Mouse (Mus musculus) 416B (cell line): ENCODE data around the gene Erg.

Experiments
- DNase-seq: peaks from one replicate; pipeline ENCODE4 v3.0.0; 2011; ENCODE audit warnings: low read depth

Gene Erg

DNA sequence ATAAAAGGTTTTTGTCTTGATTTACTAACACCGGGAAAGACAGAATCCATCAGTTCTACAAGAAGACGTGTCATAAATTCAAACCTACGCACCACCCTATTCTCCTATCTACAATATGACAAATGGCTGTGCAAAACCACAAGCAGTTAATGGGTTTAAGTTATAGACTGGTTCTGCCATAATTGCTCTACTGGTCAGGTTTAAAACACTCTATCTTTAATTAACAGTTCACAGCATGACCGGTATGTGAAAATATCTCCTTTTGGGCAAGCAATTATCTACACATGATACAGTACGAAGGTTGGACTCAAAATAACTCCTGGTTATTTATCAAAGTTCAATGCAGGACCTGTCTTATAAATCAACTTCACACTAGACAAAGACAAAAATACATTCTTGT lies 107.8 kb downstream of the Erg start:
- no peak for DNase-seq

DNA sequence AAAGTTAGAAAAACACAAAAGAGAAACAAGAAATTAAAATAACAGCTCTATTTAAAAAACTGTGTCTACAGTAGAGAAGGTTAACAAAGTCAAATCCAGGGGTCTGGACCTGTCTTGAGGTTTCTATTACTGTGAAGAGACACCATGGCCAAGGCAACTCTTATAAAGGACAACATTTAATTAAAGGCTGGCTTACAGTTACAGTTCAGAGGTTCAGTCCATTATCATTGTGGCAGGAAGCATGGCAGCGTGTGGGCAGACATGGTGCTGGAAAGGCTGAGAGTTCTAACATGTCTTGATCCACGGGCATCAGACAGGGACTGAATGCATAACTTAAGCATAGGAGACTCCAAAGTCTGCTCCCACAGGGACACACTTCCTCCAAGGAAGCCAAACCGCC lies 111.4 kb downstream of the Erg start:
- no peak for DNase-seq

DNA sequence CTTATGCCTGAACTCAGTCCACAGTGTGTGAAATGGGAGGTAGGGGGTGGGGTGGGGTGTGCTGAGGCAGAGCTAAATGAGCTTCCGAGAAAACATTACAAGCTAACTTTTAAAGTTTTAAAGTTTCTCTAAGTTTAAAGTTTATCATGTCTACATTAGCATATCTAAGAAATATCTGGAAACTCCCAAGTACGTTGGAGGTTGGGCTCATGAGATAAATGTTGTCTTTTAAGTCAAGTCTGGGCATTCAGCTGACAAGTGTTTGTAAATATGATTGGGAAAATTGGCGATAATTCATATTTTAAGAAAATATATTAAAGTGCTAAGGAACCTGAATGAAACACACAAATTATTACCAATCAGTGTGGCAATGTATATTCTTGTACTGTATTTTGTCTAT lies 112.4 kb downstream of the Erg start:
- DNase-seq = no peak

DNA sequence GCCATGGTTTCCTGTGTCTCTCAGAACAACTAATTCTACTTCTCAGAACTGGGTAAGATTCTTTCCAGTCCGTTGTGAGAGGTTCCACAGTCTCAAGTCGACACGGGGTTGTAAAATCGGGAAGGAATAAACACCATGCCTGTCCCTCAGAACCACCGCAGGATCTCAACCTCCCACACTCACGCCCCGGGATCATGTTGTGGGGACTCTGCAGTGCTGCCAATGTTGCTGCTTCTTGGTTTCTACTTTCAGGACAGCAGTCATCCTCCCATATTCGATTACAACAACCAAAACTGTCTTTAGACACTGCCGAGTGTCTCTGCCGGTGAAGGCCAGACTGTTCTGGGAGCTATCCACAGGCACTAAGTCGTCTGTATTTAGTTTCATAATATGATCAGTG lies 113.6 kb downstream of the Erg start:
- DNase-seq = no peak

DNA sequence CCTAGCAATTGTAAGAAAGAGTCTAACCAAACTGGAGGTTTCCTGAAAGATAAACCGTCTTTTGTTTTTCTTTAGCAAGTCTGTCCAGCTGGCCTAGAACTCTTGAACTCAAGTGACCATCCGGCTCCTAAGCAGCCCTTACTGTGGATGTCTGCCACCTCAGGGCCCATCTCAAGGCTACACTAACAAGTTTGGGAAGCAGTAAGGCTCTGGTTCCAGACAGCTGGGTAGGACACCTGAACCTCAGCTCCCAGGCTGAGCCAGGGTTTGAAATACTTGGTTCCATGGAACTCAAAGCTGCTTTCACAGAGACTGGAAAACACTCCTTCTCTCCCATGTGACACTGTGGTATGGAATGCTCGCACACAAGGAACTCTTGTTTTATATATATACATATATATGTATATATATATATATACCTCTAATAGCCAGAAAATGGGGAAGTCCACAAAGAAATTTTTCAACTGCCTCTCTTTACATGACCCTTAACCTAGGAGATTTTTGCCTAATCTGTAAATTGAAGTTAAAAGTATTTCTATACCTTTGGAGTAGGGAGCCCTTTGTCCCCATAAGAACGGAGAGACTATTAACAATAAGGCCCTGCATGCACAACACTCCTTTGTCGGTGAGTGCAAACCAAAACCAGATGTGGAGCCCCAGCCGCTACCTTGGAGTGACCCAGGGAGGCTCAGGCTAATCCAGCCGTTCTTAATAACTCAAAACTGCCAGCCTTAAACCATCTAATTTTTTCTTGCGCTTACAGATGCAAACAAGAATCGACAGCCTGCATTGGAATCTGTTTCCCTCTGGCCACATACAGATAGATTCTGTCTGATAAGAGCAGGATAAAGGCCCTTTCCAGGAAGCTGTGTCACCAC lies 116.9 kb downstream of the Erg start:
- no peak for DNase-seq

DNA sequence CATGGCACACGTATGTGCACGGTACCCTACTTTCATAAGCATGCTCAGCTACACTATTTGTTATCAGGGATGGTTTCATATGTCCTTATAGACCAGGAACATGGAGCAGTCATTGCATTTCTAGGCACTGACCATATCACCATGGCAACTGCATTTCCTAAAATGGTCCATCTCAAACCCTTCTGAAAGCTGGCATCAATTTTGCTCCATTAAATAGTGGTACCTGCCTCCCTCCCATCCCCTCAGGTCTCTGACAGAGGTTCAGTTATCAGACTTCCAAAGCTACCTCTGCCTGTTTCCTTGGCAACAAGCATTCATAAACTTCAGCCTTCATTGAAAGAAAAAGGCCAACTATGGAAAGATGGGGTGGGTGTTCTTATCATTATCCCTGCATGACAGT lies 118.5 kb downstream of the Erg start:
- no peak for DNase-seq

DNA sequence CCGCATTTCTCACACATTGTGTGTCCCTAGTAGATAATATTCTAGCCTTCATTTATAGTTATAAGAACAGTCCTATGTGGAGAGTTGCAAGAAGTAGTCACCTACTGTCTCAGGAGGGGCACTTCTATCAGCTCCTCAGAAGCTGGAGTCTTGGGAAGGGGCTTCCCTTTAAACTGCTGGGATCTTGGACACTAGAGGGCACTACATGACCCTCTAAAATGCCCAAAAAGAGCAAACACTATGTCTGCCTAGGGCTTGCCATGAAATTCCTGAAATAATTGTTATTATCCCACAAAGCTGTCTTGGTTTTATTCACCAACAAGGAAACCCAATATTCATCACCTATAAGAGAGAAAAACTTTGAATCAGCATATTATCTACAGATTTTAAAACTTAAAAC lies 119.8 kb downstream of the Erg start:
- DNase-seq = peak; percentile 34

DNA sequence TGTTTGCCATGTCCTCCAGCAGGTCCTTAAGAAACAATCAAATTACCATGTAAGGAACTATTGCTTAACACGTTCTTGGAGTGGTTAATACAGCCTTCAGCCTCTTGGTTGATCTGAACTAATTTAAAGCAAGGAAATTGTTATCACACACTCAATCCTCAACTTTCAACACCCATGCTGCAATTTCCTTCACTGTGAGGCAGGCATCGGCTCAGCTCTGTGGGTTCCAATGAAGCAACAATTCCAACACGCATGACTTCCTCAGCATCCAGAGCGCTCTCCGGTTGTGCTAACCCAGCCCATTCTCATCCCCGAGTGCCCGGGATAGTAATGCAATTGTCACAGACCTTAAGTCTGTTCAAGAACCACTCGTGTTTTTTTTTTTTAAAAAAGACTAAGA lies 121.8 kb downstream of the Erg start:
- DNase-seq = peak; percentile 92

DNA sequence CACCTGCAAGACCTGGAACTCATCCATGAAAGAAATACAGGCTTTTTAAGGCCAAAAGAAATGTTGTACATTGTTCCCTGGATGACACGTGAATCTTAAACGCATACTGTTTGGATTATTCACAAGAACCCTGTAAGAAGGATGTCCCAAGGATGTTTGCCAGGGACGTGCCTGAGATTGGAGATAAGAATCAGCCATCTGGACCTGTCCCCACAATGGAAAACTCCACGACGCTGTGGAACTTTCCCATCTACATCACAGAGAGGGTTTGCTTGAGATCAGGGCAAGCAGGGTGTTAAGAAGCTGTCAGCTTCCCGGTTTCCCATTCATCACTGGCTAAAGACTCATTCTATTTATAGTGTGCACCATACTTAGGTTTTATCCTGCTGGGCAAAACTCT lies 122.6 kb downstream of the Erg start:
- DNase-seq = peak; percentile 27

DNA sequence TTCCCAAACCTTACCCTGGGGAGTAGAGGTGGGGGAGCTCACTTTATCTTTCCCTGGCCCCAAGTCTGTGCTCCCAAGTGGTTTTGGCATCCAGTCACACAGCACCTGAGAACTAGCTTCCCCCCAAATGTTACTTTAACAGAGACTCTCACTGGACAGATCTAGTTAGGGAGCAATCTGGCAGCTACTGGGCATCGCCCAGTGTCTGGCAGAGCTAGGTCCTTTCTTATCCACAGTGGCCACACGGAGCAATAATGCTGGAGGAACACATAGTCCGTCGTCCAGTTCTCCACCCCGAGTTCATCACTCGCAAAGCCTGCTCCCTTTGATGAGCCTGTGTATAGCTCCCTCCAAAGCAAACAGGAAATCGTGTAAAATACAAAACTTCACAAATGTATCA lies 124.5 kb downstream of the Erg start:
- no peak for DNase-seq

DNA sequence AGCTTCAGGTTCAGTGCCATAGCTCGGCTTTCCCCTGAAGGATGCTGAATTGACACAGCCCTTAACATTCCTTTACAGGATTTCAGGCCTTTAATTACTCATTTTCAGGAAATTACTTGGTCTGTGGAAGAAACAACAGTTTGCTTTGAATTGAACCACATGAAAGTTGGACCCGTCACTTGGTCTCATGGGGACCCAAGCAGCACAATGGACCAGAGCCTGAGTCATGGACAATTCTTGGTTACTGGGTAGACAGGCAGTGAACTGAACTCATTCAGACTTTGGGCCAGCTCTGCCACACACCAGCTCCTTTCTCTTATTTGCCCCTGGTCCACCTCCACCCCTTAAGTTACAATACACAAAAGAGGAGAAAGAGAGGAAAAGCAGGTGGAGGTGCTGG lies 126.1 kb downstream of the Erg start:
- no peak for DNase-seq

DNA sequence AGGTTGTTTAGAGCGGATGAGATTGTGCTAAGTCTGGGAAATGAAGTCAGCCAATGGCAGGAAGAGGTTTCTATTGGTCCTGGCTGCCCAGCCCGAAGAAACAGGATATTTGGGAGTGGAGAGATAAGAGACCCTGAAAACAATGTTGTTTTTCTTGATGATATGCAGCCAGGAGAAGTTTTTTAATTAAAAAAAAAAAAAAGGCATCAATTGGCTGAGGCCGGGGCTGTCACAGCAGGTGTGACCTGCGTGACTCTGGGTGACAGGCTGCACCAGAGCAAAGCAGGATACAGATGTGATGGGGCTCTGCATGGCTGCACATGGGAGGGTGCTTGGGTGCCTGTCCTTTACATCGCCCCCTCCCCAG lies 127.1 kb downstream of the Erg start:
- peak; percentile 96 for DNase-seq

DNA sequence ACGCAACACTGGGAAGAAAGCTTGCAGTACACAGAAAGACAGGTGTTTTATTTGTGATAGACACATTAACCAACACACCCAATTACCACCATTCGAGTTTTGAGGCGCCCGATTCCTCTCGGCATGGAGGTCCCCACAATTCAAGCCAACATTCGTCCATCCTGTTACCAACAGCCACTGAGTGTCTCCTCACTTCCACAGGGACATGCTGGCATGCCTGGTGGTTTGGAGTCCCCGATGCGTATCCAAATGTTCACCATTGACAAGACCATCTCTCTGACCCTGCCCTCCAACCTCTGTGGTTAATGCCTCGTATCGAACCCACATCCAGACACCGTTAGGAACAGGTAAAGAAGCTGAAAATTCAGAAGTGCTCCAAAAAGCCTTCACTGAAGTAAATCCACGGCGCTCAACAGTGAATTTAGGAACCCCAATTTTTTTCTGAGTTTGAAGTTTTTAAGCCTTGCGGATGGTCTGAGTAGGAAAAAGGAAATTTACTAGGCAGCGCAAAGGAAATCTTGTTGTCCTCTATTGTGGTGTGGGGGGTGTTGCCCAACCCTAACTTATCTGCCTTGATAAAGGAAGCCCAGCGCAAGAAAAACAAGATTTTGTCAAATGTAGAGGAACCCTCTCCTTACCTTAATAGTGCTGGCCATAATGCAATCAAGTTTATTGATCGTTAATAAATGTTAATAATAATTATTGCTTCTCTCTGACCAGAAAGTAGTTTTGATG lies 127.6 kb downstream of the Erg start:
- DNase-seq = peak; percentile 93

DNA sequence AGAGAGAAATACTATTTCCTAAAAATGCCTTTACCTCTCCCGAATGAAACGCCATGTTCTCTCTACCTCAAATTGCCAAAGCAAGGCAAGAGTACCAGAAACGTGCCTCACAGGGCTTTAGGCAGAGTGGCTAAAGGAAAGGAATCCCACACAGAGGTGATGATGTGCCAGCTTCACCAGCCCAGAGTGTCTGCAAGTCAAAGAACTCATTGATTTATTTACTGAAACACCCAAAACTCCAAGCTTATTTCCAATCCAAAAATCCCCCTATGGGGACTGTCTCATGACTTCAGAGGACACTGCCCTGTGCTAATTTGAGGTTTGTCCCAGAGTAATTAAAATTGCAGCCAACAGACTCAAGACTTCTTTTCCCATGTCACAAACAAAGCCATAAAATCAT lies 129.4 kb downstream of the Erg start:
- DNase-seq = peak; percentile 51

DNA sequence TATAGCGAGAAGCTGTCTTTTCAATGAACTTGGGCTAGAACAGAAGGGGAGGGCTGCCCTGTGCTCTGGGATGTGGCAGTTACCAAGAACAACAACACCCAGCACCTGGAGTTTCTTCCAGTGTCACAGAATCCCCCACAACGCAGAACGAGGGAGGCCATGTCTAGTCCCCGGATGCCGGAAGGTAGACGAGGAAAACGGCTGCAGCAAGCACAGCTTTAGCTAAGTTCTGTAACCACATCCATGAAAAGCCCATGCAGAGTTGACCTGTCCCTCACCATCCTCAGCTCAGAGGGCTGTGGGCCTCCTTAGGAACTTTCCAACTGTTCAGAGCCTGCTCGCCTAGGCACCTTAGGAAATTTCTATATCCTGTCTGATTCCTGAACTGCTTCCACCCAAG lies 130.5 kb downstream of the Erg start:
- DNase-seq = peak; percentile 74

DNA sequence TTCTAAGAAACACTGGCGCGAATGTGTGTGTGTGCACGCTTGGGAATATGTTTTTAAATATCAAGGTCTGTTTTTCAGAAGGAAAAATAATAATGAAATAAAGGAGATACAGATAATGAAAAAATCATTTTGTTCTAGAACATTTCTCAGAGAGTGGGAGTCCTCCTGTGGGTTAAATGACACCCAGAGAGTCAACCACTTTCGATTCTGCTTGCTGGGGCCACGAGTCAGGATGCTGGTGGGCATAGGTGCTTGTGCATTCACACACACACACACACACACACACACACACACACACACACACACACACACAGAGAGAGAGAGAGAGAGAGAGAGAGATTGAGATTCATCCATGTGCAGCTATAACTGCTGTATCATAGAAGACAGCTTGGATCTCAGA lies 130.9 kb downstream of the Erg start:
- no peak for DNase-seq

DNA sequence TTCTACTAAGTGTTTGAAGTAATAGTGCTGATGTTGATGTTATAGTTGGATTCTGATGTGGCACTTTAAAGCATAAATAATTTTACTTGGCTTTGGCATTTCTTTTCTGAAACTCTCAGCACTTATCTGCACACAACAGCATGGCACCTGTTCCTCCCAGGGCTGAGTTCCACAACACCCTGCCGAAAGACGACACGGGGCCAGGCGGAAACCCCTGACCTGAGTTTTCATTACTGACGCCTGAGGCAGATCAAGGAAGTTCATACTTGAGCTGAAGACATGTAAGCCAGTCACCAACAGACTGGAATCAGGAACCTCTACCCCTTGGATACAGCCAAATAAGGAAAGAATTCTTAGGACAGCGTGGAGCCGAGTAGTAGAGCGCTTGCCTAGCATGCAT lies 134.0 kb downstream of the Erg start:
- peak; percentile 29 for DNase-seq

DNA sequence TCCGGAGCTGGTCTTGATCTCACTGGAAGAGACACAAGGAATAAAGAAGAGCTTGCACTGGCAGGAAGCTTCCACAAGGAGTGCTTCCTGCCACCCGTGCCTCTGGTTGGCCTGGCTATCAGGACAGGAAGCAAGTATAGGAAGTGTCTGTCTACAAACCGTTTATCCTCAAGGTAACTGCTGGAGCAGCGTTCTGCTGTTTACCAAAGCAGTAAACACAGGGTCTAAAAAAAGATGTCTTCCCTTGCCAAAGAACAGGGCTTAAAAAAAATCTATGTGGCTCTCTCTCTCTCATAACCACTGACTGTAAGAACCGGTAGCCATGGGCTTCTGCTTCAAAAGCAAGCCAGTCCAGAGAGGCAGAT lies 137.1 kb downstream of the Erg start:
- DNase-seq = peak; percentile 87

DNA sequence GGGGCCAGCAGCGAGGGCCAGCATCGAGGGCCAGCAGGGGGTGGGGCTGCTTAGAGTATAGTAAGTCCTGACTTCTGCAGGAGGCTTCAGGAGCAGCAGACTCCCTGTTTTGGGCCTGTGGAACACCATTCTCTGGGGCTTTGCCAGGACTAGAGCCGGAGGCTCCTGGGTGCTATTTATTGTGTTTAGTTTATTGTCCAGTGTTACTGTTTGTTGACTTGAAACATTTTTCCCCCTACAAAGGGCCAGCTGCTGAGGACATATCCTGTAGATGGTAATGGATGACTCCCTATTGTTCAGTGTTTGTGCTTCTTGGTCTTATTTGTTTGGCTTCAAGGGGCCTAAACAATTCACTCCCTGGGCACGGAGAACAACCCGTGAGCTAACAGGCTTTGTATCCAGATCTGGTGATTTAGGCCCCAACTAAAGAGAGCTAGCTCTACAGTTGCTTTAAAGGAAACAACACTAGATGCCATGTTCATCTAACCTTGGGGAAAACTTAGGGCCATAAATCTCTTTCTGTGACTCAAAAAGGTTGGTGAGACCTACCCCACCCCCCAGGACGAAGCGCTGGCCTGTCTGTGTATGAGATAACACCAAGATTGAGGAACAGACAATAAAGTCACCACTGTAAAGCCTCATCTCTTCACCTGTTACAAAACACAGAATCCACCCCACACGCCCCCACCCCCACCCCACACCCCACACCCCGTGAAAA lies 137.6 kb downstream of the Erg start:
- DNase-seq = no peak

DNA sequence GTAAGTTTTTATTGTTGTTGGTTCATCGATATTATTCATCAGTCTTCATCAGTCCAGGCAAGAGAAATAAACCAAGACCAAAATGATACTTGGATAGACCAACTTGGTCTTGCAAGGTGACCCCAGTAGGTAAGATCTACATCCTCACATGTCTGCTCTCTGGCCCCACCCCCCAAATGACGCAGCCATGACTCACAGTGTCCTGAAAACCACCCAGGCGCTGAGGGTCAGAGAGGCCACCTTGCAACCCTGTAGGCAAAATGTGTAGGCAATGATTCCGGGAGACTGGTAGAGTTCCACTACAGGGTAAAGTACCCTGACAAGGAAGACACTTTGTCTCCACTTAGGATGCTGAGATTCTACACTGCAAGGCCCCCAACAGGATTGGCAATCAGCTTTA lies 138.5 kb downstream of the Erg start:
- DNase-seq = peak; percentile 82

DNA sequence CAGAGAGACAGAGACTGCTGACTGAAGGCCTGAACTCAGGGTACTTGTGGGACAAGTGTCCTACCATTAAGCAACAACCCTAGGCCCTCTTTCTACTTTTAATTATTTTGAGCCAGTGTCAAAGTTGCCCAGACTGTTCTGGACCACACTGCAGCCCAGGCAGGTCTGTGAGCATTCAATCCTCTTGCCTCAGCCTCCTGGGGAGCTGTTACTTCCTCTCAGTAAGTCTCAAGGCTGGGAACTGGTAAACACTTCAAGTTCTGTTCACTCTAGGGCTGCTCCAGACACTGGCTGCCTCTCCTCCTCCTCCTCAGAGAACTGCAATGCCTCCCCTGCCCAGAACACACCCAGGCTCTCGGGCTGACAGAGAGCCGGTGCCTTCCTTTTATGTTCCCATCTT lies 140.0 kb downstream of the Erg start:
- peak; percentile 58 for DNase-seq

DNA sequence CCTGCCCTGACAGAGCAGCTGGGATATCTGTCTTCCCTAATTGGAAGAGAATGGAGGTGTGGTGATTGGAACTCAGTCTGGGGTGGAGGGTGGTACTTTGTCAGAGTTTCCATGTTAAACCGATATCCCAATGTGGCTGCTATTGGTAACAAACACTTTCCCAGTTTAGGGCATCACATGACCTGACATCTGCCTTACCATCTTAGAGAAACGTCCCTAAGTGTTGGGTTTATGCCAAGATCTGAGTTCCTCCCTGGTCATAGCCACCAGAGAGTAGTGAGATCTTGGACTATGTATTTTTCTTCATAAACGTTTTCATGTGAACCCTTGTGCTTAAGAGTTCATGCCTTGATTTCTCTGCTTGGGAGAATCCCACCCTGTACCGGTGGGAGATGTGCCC lies 144.4 kb downstream of the Erg start:
- DNase-seq = peak; percentile 72

DNA sequence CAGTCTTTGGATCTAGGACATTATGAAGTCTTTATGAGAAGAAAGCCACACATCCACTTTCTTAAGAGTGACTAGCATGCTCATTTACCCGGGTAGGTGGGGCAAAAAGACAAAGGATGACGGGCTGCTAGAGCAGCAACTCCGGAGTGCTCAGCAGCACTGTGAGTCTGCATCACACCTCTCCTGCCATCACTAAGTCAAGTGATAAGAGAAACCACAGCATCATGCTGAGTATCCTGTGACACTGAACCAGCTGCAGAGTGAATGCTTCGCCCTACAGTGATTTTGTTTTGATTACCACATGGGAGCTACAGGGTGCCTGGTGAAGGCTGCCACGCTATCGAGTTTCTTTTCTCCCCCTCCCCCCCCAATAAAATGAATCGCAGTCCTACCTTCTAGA lies 145.2 kb downstream of the Erg start:
- peak; percentile 75 for DNase-seq
